Mouse (Mus musculus) heart, adult 2 months (tissue): ENCODE results near the gene Tbc1d14.

Source experiments
- CTCF ChIP-seq: fragments of 200-600 bp; IDR thresholded peaks from 2 replicates; pipeline ENCODE4 v1.8.1; 2022; ENCODE audit warnings: antibody characterized with exemption, mild to moderate bottlenecking, moderate library complexity
- EP300 ChIP-seq: fragments of 200-500 bp; IDR thresholded peaks from 2 replicates; pipeline ENCODE4 v1.6.1; 2011; ENCODE audit warnings: low read depth, low read length, control low read depth; ENCODE audit not compliant: insufficient read depth

GRCm38 (mm10) chr5:36505235-36505634, 87.8 kb downstream of the Tbc1d14 start:
- TF ChIP-seq CTCF (no peak), EP300 (no peak)
